Mouse (Mus musculus): ENCODE data around the gene Lrrc32.

- TF ChIP-seq ZC3H11A (IDR thresholded peaks at IDR 0.05; ENCODE audit: borderline replicate concordance, low read depth, low read length): no peak
- TF ChIP-seq MAFK (IDR thresholded peaks at IDR 0.05; ENCODE audit: insufficient read depth, low read depth, low read length): no peak
- no peak for TF ChIP-seq ZNF384 (IDR thresholded peaks at IDR 0.05; ENCODE audit: low read depth, low read length)
Measured at GRCm38 (mm10) chr7:98498101-98498500, 9.0 kb downstream of the Lrrc32 start.
